In genomic region chr4:150441931-150442330, GRCm38 (mm10) we compare ENCODE assay signal across 16 mouse cellular contexts.
A peak's percentile ranks its signal among the peaks of the same experiment; 100 is the strongest.
DNase-seq lines count a peak whose midpoint lies in the region; ATAC-seq lines count a peak whose summit lies in the region.
"Had no signal": no experiment of that assay in that cellular context is flagged by ENCODE, and none has a peak within 500 bp of the region (broad histone marks: within the 10 kb centered on the region; RNA-seq: fewer than 3 reads in every experiment).

No protein-coding gene starts in this region.

- ATAC-seq in frontal cortex, adult (ENCODE audit: low TSS enrichment), result peak; percentile 62; the same call in 1 of the 2 replicates
- no peak for ATAC-seq in kidney, embryonic 16.5 days (ENCODE audit: low FRiP score, low TSS enrichment)
- ATAC-seq: intestine, embryonic 16.5 days had no signal

- H3K9ac ChIP-seq in kidney, embryonic 16.5 days (replicated peaks; ENCODE audit: low read length), result no peak overlapping the region
- H3K9ac ChIP-seq: embryonic facial prominence, embryonic 13.5 days; limb, embryonic 12.5 days; liver, embryonic 14.5 days had no signal

- peaks cover 18% of the 10 kb centered on the region for H3K4me1 ChIP-seq in kidney, embryonic 16.5 days (ENCODE audit: insufficient read depth, low read length)

- H3K27me3 ChIP-seq in kidney, embryonic 16.5 days (ENCODE audit: insufficient read depth, low read length), result no peaks in the 10 kb centered on the region
- H3K27me3 ChIP-seq: embryonic facial prominence, embryonic 13.5 days; limb, embryonic 12.5 days had no signal

- no peak overlapping the region for H3K4me3 ChIP-seq in kidney, embryonic 16.5 days (ENCODE audit: low read length)
- H3K4me3 ChIP-seq: embryonic facial prominence, embryonic 13.5 days; limb, embryonic 12.5 days had no signal

- 81% methylated on average over 10 of the region's 10 CpGs for WGBS in kidney, embryonic 16.5 days

- no peak overlapping the region for H3K4me2 ChIP-seq in kidney, embryonic 16.5 days (replicated peaks; ENCODE audit: low read depth, low read length)
- H3K4me2 ChIP-seq: embryonic facial prominence, embryonic 13.5 days; limb, embryonic 12.5 days had no signal

- 0 out of 2 replicates have a peak, but pooled peaks cover 6% of the 10 kb centered on the region for H3K36me3 ChIP-seq in kidney, embryonic 16.5 days (ENCODE audit: insufficient read depth, low read length)

- H3K27ac ChIP-seq in kidney, embryonic 16.5 days (ENCODE audit: low read length), result 0 out of 2 replicates have a peak overlapping the region, but pooled peaks have one; percentile 25
- H3K27ac ChIP-seq: embryonic facial prominence, embryonic 13.5 days; kidney, postnatal 0 days; limb, embryonic 12.5 days; liver, embryonic 14.5 days had no signal

- DNase-seq in frontal cortex, postnatal 25 days (ENCODE audit: low spot score in 2 of 2), result no peak
- DNase-seq in kidney, adult 8-10 months, result no peak
- DNase-seq in right cerebral cortex, postnatal 4 days, result peak; percentile 22
- DNase-seq in right cerebral cortex, postnatal 25 days, result no peak
- no peak for DNase-seq in adrenal gland, adult 8-10 months
- no peak for DNase-seq in urinary bladder, postnatal 14 days (ENCODE audit: low spot score)
- DNase-seq: adrenal gland, postnatal 14 days; gastrocnemius, postnatal 10 days; heart, postnatal 36 days had no signal

- H3K9me3 ChIP-seq in kidney, embryonic 16.5 days (ENCODE audit: low read length), result no peaks in the 10 kb centered on the region
- H3K9me3 ChIP-seq: embryonic facial prominence, embryonic 13.5 days; limb, embryonic 12.5 days had no signal
